Mouse (Mus musculus): ENCODE measurements around the gene Mecom.

The Mecom gene

GRCm38 (mm10) chr3:30138588-30138987 lies 409.2 kb downstream of the Mecom start:
- no peak for DNase-seq

DNA sequence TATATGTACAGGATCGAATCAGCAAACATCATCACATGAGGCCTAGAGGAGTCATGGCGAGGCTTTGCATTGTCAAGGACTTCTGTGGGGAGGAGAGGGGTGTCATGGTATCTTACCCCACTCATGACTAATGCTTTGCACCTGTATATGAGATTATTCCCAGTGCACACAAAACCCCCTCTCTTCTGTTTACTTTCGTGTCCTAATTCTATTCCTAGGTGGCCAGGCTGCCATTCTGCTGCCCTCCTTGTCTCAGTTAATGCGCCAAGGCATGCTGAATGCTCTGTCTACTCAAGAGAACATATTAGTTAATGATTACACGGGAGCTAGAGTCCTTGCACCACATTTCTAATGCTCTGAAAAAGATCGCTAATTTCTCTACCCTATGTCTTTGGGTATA lies 412.0 kb downstream of the Mecom start:
- peak in 1 of 2 experiments; percentile 21 for DNase-seq

- peak in 1 of 2 experiments; percentile 57 for DNase-seq
These were observed 412.7 kb downstream of the Mecom start for GRCm38 (mm10) chr3:30135119-30135518.

- DNase-seq: no peak
These were observed 414.8 kb downstream of the Mecom start for GRCm38 (mm10) chr3:30132981-30133380.

DNA sequence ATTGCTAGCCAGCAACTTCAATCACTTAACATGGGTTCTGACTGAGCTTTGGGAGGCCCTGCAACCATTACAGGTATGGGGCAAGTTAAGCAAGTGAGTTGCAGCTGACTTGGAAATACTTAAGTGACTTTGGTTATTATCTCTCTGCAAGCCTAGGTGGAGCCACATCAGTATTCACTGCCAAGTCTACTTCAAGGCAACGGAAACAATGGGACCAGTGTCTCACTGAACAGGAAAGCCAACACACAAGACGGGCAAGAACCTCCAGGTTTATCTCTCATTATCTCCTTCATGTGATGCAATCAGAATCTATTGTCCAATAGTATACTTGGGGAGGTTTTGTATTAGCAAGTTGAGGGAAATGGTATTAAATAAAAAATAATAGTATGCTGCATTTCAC lies 415.4 kb downstream of the Mecom start:
- DNase-seq: no peak

GRCm38 (mm10) chr3:30130495-30130894 lies 417.3 kb downstream of the Mecom start:
- peak; percentile 41 to 65 for DNase-seq

DNA sequence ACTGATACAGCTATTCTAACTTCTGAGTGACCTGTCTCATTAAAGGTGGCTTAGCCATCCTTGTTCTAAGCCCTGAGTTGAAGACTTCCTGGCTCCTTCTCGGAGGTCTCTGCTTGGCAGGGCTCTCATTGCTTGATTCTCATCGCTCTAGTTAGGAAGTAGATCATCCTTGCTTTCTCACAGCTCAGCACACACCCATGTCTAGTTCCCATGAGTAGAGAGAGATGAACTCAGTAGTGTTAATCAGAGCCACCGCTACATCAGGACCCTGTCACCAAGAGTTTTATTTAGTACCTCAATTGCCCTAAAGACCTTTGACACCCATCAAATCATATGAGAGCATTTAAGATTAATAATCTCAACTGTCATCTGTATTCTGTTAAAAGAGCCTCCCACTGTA lies 425.2 kb downstream of the Mecom start:
- no peak for DNase-seq

DNA sequence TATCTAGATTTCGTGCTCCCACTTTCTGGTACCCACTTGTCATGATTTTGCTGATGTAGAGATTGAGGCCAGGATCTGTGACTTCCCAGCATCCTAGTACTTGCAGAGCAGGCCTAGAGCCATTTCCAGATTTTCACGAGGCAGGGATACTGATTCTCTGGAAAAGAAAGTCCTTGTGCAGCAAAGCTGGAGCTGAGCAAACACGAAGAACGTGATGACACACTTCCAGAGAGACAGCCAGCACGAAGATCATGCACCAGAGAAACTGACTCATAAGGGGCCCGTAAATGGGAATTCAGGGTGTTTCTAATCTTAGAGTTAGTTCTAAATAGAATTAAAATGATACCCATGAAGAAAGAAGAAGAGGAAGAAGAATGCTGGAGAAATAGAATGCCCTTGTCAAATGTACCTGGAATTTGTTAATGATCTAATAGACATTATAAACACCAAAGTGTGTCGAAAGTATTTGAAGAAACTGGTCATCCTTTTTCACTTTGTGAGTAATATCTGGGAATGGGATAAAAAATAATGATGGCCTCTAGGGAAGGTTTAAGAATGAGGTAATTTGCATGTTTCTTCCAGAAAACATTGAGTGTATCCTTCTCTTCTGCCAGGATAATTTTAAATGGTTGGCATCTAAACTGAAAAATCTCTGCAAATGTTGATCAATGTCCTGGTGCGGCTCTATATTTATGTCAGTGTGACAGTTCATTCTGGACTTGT lies 426.9 kb downstream of the Mecom start:
- no peak for DNase-seq

DNA sequence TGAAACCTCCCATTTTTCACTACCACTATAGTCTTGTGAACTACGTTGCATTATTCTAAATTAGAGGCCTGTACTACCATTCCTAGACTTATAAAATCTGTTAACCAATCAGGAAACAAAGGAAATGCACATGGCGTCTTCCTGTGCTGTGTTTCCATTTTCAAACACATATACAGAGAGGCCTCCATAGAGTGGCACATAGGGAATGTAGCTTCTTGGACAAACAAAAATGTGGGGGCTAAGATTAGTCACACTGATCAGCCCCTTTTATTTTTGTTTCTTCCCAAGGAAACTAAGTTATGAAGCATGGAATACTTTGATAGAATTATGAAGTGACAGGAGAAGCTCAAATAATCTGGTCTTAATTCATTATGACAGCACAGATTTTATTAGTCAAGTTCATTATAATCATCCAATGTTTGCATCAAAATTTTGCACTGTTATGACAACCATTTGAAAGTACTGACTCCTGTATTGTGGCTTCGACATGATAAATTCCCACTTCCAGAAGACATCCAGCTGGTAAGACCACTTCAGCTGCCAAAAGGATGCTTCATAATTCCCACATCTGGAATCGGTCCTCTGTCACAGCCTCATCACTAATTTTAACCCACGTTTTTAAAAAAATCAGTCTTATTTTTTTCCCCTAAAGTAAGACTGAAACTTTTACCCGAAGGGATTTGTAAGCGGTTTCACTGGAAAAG lies 429.1 kb downstream of the Mecom start:
- DNase-seq: no peak

DNA sequence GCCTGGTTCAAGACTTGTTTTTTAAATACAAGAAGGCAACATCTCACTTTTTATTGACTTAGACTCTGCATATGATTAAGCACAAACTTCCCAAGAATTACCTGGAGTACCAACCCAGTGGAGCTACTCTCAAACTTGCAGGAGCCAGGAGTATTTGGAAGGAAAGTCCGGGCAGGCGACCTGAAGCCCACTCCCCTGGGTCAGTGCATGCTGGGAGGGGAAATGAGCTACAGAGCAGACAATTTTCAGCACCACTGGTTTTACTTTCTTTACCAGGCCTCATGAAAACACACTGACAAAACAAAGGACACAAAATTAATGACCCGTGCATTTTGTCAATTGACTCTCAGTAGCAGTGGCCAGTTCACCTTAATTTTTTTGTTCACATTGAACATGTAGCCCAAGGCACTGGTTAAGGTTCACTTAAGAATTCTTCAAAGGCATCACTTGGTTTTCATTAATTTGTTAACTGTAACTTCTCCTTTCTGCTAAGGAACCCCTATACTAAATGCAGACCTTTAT lies 434.5 kb downstream of the Mecom start:
- DNase-seq: no peak

GRCm38 (mm10) chr3:30107945-30108670 lies 439.7 kb downstream of the Mecom start:
- no peak for DNase-seq

DNA sequence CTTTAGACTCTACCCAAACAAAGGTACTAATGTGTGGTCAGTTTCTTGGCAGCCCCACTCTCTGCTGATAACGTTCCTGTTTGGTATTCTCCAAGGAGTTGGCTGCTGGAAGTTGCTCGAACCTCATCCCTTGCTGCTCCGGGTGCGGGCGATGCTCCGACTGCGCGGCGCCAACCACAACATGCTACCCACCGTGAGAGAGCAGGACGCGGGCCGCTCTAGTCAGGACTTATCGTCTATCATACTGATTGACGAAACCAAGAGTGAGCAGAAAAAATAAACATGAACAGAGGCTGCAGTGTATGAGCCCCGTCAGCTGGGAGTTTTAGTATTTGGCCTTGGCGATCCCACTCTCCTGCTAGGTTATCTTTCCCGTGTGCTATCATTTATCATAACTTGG lies 441.3 kb downstream of the Mecom start:
- peak in 1 of 2 experiments; percentile 22 for DNase-seq

DNA sequence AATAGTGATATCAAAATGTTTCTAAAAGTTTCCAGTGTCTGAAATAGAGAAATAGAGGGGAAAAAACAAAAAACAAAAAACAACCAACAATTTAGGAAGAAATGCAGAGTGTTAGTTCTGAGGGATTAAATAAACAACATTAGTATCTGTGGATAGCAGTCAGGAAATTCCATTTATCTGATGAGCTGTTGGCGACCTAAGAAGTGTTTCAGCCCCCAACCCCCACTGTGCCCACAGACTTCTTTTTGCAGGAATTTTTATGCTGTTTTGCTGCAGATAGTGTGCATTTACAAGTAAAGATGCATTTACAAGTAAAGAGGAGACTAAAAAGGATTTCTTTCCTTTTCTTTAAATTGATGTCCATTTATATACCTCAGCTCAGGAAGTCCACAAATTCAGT lies 441.9 kb downstream of the Mecom start:
- no peak for DNase-seq

- DNase-seq: peak; percentile 36 to 51
These were observed 442.5 kb downstream of the Mecom start for GRCm38 (mm10) chr3:30105194-30105823.

- DNase-seq: no peak
These were observed 443.2 kb downstream of the Mecom start for GRCm38 (mm10) chr3:30104515-30105098.

GRCm38 (mm10) chr3:30101146-30101545 lies 446.7 kb downstream of the Mecom start:
- DNase-seq: no peak

GRCm38 (mm10) chr3:30097713-30098112 lies 450.1 kb downstream of the Mecom start:
- no peak for DNase-seq

DNA sequence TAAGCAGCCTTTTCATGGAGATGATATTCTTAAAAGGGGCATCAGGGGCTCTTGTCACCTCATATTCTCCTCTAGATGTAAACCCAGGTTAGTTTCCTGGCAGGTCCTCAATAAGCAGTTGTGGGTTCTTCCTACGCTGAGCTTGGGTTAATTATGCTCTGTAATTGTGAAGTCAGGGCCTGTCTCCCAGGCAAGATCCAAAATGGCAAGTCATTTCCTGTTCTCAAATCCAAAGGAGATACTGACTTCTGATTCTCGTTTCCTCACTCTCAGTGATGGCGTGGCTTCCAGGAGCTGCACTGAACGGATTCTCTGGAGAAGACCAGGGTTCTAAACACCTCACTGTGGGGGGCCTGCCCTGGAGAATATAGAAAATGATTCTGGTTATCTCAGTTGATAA lies 450.7 kb downstream of the Mecom start:
- no peak for DNase-seq

- no peak for DNase-seq
These were observed 454.8 kb downstream of the Mecom start for GRCm38 (mm10) chr3:30093005-30093404.

- DNase-seq: no peak
These were observed 455.3 kb downstream of the Mecom start for GRCm38 (mm10) chr3:30092481-30092880.

GRCm38 (mm10) chr3:30091860-30092259 lies 455.9 kb downstream of the Mecom start:
- no peak for DNase-seq

GRCm38 (mm10) chr3:30091401-30091800 lies 456.4 kb downstream of the Mecom start:
- DNase-seq: no peak

GRCm38 (mm10) chr3:30086139-30086538 lies 461.7 kb downstream of the Mecom start:
- DNase-seq: no peak
